Mouse (Mus musculus): ENCODE data around the gene Gm47996.
"Not testable (repeated sequence)": the region's sequence is repeated elsewhere in the genome, so short reads cannot be mapped to it uniquely, and the experiment has no call there.

- not testable (repeated sequence) for TF ChIP-seq POLR2A, CTCF (IDR thresholded peaks at IDR 0.05; ENCODE audit: insufficient read depth, low read depth, low read length)
These were observed 7.2 kb upstream of the Gm47996 start for GRCm38 (mm10) chr1:151202771-151203170.
